Mouse (Mus musculus) embryonic fibroblast, embryonic 13.5 days (primary cell): Measurements from ENCODE around the gene Sectm1a.

ENCODE experiments used
- CTCF ChIP-seq: IDR thresholded peaks from 2 replicates; pipeline ENCODE4 v1.5.1; 2011; ENCODE audit warnings: mild to moderate bottlenecking, control low read depth, low read length, moderate library complexity, borderline replicate concordance; ENCODE audit not compliant: insufficient read depth
- POLR2A ChIP-seq: IDR thresholded peaks from 2 replicates; pipeline ENCODE4 v1.6.1; 2011; ENCODE audit warnings: low read depth, mild to moderate bottlenecking, control low read depth, low read length, moderate library complexity

GRCm38 (mm10) chr11:121017703-121018102, 63.3 kb downstream of the Sectm1a start:
- TF ChIP-seq CTCF: peak; percentile 85
- no peak for TF ChIP-seq POLR2A
